Mouse (Mus musculus) left cerebral cortex, postnatal 10 days (tissue): ENCODE measurements at regions not wholly inside any gene's neighbourhood (a gene's known extent, or its start where the extent isn't known, plus 50 kb on each side); places are given as distances from the start of the nearest gene placed in this dataset.

ENCODE experiments used
- DNase-seq, 2 experiments: peaks; one replicate each; pipeline ENCODE4 v3.0.0; 2021 to 2022; ENCODE audit warnings: low spot score in 2 of 2, mixed read lengths in 1 of 2; ENCODE audit errors: extremely low spot score in 1 of 2
- intact Hi-C: fragments of 180-260 bp; cut with DNase I; formaldehyde crosslinking; loops from one replicate; pipeline ENCODE4 v1.15.1; 2025

GRCm38 (mm10) chr5:49662096-49662495 lies 137.4 kb upstream of the Kcnip4 start:
- intact Hi-C loops: no loop called here
- no peak for DNase-seq

GRCm38 (mm10) chr5:49660598-49660997 lies 135.9 kb upstream of the Kcnip4 start:
- DNase-seq: no peak
- intact Hi-C loops: no loop called here

- DNase-seq: no peak
- intact Hi-C loops: no loop called here
Measured at GRCm38 (mm10) chr5:49650953-49651352, 126.2 kb upstream of the Kcnip4 start.

DNA sequence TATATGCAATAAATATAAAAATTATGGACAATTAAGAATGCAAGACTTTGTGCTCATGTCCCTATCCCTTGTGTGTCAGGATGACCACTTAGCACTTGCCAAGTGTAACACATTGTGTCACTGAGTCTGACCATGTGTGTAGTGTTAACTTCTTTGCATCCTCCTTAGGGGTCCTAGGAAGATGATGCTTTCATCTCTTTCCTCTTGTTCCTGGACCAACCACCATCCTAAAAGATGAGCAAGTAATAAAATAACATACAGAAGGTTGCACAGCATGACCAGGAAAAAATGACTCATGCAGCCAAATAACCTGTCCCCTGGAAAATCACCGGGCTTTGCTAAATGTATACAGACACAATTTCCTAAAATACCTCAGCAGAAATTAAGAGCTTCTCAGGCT lies 121.1 kb upstream of the Kcnip4 start:
- no peak for DNase-seq
- intact Hi-C loops: loop anchor here (10.0 kb wide), 1 partner anchor 121 kb away; the partner anchor contains the start of gene Kcnip4

DNA sequence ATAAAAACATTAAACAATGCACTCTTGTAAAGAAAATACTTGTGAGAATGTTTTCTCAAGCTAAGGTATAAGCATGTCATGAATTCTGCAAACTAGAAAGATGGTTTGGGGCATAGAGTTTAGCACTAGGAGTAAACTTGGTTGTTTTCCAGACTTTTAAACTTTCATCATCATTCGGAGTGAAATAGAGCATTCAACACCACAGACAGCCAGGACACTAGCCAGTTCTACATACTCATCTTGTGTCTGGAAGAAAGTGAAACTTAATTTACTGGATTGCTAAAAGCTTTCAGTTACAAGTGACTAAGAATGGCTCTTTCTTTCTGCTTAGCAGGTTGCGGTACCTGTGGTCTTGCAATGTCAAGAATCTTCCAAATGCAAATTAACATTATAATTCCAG lies 119.9 kb upstream of the Kcnip4 start:
- intact Hi-C loops: loop anchor here (10.0 kb wide), 1 partner anchor 120 kb away; the partner anchor contains the start of gene Kcnip4

DNA sequence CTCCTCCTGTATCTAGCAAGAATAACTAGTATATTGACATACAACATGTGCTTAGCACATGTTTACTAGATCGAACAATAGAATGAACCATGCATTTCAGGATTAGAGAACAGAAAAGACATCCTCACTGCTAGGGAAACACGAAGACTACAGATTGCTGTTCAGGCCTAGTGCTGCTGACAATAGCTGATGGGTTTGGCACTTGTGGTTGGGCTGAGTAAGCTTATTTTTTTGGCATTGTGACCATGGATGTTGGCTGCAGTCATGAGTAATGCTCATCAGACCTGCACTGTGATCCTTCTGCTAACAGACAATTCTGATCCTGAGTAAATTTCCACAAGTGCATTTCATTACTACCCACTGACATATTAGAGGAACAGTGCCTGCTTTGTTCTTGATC lies 117.7 kb upstream of the Kcnip4 start:
- DNase-seq: no peak
- intact Hi-C loops: loop anchor here (10.0 kb wide), 1 partner anchor 118 kb away; the partner anchor contains the start of gene Kcnip4

More for the DNA sequence above, 119.9 kb upstream of the Kcnip4 start:
- DNase-seq: no peak

- DNase-seq: no peak
- intact Hi-C loops: loop anchor here (10.0 kb wide), 1 partner anchor 117 kb away; the partner anchor contains the start of gene Kcnip4
Measured at GRCm38 (mm10) chr5:49641206-49641830, 116.6 kb upstream of the Kcnip4 start.

DNA sequence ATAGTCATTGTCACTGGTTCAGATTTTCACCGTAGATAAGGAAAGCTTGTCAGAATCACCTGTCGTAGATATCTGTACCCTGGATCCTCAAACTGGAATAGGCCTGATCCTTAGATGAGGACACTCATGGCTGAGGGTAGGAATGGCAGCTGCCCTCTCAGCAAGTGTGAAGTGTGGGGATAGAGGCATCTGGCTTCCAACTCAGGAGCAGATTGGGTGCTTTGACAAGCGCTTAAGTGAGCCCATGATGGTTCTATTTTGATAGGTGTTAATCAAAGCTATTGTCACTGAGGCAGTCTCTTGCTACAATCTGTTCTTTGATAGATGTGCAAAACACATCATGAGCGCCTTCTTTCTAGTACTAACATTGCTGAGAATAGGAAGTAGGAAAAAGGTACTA lies 114.9 kb upstream of the Kcnip4 start:
- DNase-seq: no peak
- intact Hi-C loops: loop anchor here (10.0 kb wide), 1 partner anchor 115 kb away; the partner anchor contains the start of gene Kcnip4

- intact Hi-C loops: no loop called here
- no peak for DNase-seq
Measured at GRCm38 (mm10) chr5:49620152-49620551, 95.4 kb upstream of the Kcnip4 start.

- intact Hi-C loops: no loop called here
- no peak for DNase-seq
Measured at GRCm38 (mm10) chr5:49606761-49607160, 82.1 kb upstream of the Kcnip4 start.

DNA sequence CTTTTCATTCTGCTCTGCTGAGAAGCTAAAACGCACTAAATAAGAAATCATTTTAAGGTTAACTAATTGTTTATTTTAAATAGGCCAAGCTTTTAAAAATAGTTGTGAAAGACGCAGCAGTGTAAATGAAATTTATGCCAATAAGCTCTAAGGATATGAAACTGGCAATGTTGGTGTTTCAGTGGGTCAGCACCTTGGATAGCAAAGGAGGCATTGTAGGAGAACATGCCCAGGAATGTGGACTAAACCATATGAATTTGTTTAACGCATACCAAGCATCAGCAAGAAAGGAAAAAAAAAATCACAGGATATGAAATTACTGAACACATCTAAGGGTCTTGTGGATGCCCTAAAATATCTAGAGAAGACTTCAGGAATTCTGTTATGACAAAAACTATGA lies 56.1 kb upstream of the Kcnip4 start:
- no peak for DNase-seq
- intact Hi-C loops: no loop called here

DNA sequence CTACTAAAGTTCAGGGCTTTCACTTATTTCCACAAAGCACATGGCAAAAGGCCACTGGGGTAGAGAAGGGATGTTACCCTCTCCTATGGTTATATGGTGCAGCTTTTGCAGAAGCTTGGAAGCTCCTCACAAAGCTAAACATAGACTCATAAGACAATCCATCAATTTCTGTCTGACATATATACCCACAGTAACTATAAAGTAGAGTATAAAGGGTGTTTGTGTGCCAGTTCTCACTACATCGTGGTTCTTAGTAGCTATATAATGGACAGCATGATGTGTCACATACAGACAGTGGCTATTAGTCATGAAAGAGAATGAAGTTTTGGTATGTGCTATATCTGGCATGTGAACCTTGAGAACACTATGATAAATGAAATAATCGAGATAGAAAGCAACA lies 51.2 kb upstream of the Kcnip4 start:
- intact Hi-C loops: no loop called here
- DNase-seq: no peak
